ENCODE assay signal across 25 mouse cellular contexts in the genomic region with DNA sequence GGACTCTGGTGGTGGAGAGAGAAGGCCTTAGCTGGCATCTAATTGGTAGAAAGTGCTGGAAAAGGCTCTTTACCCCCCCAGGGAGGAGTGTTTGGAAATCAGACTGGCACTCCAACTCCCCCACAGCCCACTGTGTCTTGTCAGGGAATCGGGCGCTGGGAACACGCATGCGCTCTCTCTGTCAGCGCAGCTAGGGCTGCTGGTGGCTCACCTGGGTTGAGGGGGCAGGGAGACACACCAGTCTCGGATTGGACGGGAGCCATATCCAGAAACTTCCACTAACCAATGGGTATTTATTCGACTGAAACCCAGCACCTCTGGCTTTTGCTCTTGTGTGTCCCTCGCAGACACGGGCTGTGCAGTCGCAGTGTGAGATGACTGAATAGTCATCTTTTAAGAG. TPM values are rescaled to one million over a fixed set of nuclear protein-coding genes. Genes with fewer than 3 reads are reported as not detected.
DNase-seq lines count a peak whose midpoint lies in the region; ATAC-seq lines count a peak whose summit lies in the region.
"Had no signal": no experiment of that assay in that cellular context is flagged by ENCODE, and none has a peak within 500 bp of the region (broad histone marks: within the 10 kb centered on the region; RNA-seq: fewer than 3 reads in every experiment).

No protein-coding gene starts in this region.

- 85% methylated on average over 11 of the region's 11 CpGs for WGBS in kidney, embryonic 16.5 days
- WGBS in kidney, embryonic 14.5 days: 87% methylated on average over 11 of the region's 11 CpGs

- no peak for ATAC-seq in kidney, embryonic 16.5 days (ENCODE audit: low FRiP score, low TSS enrichment)
- no peak for ATAC-seq in kidney, embryonic 14.5 days (ENCODE audit: low FRiP score, low TSS enrichment)
- ATAC-seq: forebrain, embryonic 14.5 days; hindbrain, embryonic 16.5 days; intestine, embryonic 15.5 days; Patski had no signal

- H3K4me2 ChIP-seq in kidney, embryonic 16.5 days (replicated peaks; ENCODE audit: low read depth, low read length): no peak overlapping the region
- no peak overlapping the region for H3K4me2 ChIP-seq in kidney, embryonic 14.5 days (replicated peaks; ENCODE audit: low read depth, low read length)
- H3K4me2 ChIP-seq: heart, embryonic 13.5 days; hindbrain, embryonic 13.5 days; intestine, embryonic 15.5 days had no signal

- H3K4me1 ChIP-seq in kidney, embryonic 16.5 days (ENCODE audit: insufficient read depth, low read length): peaks cover 35% of the 10 kb centered on the region
- peaks cover 23% of the 10 kb centered on the region for H3K4me1 ChIP-seq in kidney, embryonic 14.5 days (ENCODE audit: control insufficient read depth, insufficient read depth, low read length)
- peaks cover 20% of the 10 kb centered on the region for H3K4me1 ChIP-seq in brown adipose tissue, adult 24 weeks (ENCODE audit: control insufficient read depth, insufficient read depth, insufficient read length, low read length)

- peaks cover 11% of the 10 kb centered on the region; the same call in 1 of the 2 replicates for H3K36me3 ChIP-seq in kidney, embryonic 16.5 days (ENCODE audit: insufficient read depth, low read length)
- H3K36me3 ChIP-seq in kidney, embryonic 14.5 days (ENCODE audit: control insufficient read depth, insufficient read depth, low read length): peaks cover 10% of the 10 kb centered on the region; the same call in 1 of the 2 replicates
- H3K36me3 ChIP-seq: G1E had no signal

- H3K27ac ChIP-seq in kidney, embryonic 16.5 days (ENCODE audit: low read length): no peak overlapping the region
- H3K27ac ChIP-seq in kidney, embryonic 14.5 days (ENCODE audit: low read depth, low read length): no peak overlapping the region
- peak overlapping the region; percentile 73 for H3K27ac ChIP-seq in brown adipose tissue, adult 24 weeks (replicated peaks; ENCODE audit: low read depth, low read length)
- H3K27ac ChIP-seq: heart, adult 2 months; heart, embryonic 10.5 days; heart, embryonic 13.5 days; hindbrain, embryonic 13.5 days; intestine, embryonic 15.5 days had no signal

- 0 out of 2 replicates have a peak overlapping the region, but pooled peaks have one; percentile 6 for H3K9ac ChIP-seq in kidney, embryonic 16.5 days (replicated peaks; ENCODE audit: low read length)
- no peak overlapping the region for H3K9ac ChIP-seq in kidney, embryonic 14.5 days (ENCODE audit: low read depth, low read length)
- H3K9ac ChIP-seq: heart, embryonic 13.5 days; hindbrain, embryonic 13.5 days; intestine, embryonic 15.5 days had no signal

- H3K4me3 ChIP-seq in kidney, embryonic 16.5 days (ENCODE audit: low read length): no peak overlapping the region
- no peak overlapping the region for H3K4me3 ChIP-seq in kidney, embryonic 14.5 days (ENCODE audit: low read length)
- H3K4me3 ChIP-seq in brown adipose tissue, adult 24 weeks (ENCODE audit: insufficient read depth, low read depth, low read length): no peak overlapping the region
- H3K4me3 ChIP-seq: heart, adult 2 months; heart, embryonic 10.5 days; heart, embryonic 13.5 days; hindbrain, embryonic 13.5 days; intestine, embryonic 15.5 days had no signal

- no peaks in the 10 kb centered on the region for H3K9me3 ChIP-seq in kidney, embryonic 16.5 days (ENCODE audit: low read length)
- H3K9me3 ChIP-seq in kidney, embryonic 14.5 days (ENCODE audit: control insufficient read depth, low read length): no peaks in the 10 kb centered on the region
- H3K9me3 ChIP-seq: heart, embryonic 10.5 days; heart, embryonic 13.5 days; hindbrain, embryonic 13.5 days; intestine, embryonic 15.5 days had no signal

- DNase-seq in adrenal gland, postnatal 14 days: peak; percentile 47
- no peak for DNase-seq in adrenal gland, postnatal 36 days
- DNase-seq in natural killer cell, adult 2 months (ENCODE audit: low spot score in 2 of 2): no peak
- DNase-seq: adrenal gland, adult 2 months; B cell, adult 2 months; cerebellum, adult 18-20 months; cerebellum, adult 9-10 months; cerebellum, postnatal 14 days; gastrocnemius, postnatal 36 days; heart, adult 2 months; heart, postnatal 14 days; heart, postnatal 4 days; kidney, adult 11 months had no signal

- no peaks in the 10 kb centered on the region for H3K27me3 ChIP-seq in kidney, embryonic 16.5 days (ENCODE audit: insufficient read depth, low read length)
- H3K27me3 ChIP-seq in kidney, embryonic 14.5 days (ENCODE audit: control insufficient read depth, insufficient read depth, low read length): no peaks in the 10 kb centered on the region
- H3K27me3 ChIP-seq: heart, embryonic 13.5 days; intestine, embryonic 15.5 days; Patski had no signal

RNA-seq across cellular contexts. Expression of gene Sulf2, which starts 42.5 kb away (rescaled TPM):
- 60.5 and 60.7 TPM in 2 replicates for total RNA-seq in adrenal gland, postnatal 14 days (2021)
- 100 to 1,000 TPM in 1 of 2 experiments, 10 to 100 TPM in 1; 51.6 to 117 TPM for total RNA-seq in adrenal gland, postnatal 36 days (2021)
- 52.7 and 54.8 TPM in 2 replicates for polyA plus RNA-seq in kidney, embryonic 16.5 days (2015; fragmentation: Nextera tagmentation; extraction: Ambion mirVana)
- 69.3 and 80.4 TPM in 2 replicates for polyA plus RNA-seq in kidney, embryonic 14.5 days (2014; fragmentation: Nextera tagmentation; extraction: Ambion mirVana)
- polyA plus RNA-seq in brown adipose tissue, adult 24 weeks (2012; ENCODE audit: insufficient read depth, insufficient read length, missing spikeins): 40.8 and 47.5 TPM in 2 replicates
- total RNA-seq: CH12.LX had no signal
- polyA plus RNA-seq: G1E had no signal
